Mouse (Mus musculus): ENCODE results near the gene Usf2. TPM values are rescaled to one million over a fixed set of nuclear protein-coding genes. Genes with fewer than 3 reads are reported as not detected.

Gene Usf2
- 18.4 and 22.5 TPM in 2 replicates for polyA plus RNA-seq (2016; fragmentation: Nextera tagmentation; extraction: Ambion mirVana)

GRCm38 (mm10) chr7:30956756-30957366 lies at the start of gene Usf2:
Gene Usf2, minus strand, starts transcription at chr7:30956803.
- H3K9ac ChIP-seq: peak within 1 kb of the TSS; percentile 100
- no peaks in the 10 kb centered on the region for H3K9me3 ChIP-seq (replicated peaks)
- H3K27me3 ChIP-seq (replicated peaks): no peaks in the 10 kb centered on the region
- peaks cover 45% of the 10 kb centered on the region for H3K36me3 ChIP-seq
- peaks cover 19% of the 10 kb centered on the region for H3K4me1 ChIP-seq (replicated peaks)
- H3K4me2 ChIP-seq: peak within 1 kb of the TSS; percentile 89
- peak within 1 kb of the TSS; percentile 97 for H3K4me3 ChIP-seq
- ATAC-seq (ENCODE audit: insufficient number of reproducible peaks, low FRiP score): peak; percentile 65
- peak within 1 kb of the TSS; percentile 98 for H3K27ac ChIP-seq (ENCODE audit: poor library complexity, severe bottlenecking)
- 4% methylated on average over 49 of the region's 82 CpGs for WGBS

- Histone ChIP-seq H3K27ac (ENCODE audit: poor library complexity, severe bottlenecking) (no peak overlapping the region), H3K4me3 (no peak overlapping the region), H3K36me3 (no peaks in the 10 kb centered on the region), H3K27me3 (replicated peaks) (no peaks in the 10 kb centered on the region), H3K9me3 (replicated peaks) (no peaks in the 10 kb centered on the region), H3K4me2 (no peak overlapping the region), H3K4me1 (replicated peaks) (peaks cover 23% of the 10 kb centered on the region), H3K9ac (no peak overlapping the region)
- WGBS: 42% methylated on average over 8 of the region's 8 CpGs
- ATAC-seq (ENCODE audit: insufficient number of reproducible peaks, low FRiP score): peak; percentile 61
These were observed 46.0 kb upstream of the Usf2 start for GRCm38 (mm10) chr7:31002650-31003049.

- peak overlapping the region; percentile 75 for H3K27ac ChIP-seq (ENCODE audit: poor library complexity, severe bottlenecking)
- no peaks in the 10 kb centered on the region for H3K36me3 ChIP-seq
- H3K27me3 ChIP-seq (replicated peaks): no peaks in the 10 kb centered on the region
- H3K4me1 ChIP-seq (replicated peaks): peaks cover 23% of the 10 kb centered on the region
- peak; percentile 80 for ATAC-seq (ENCODE audit: insufficient number of reproducible peaks, low FRiP score)
- peak overlapping the region; percentile 32 for H3K4me2 ChIP-seq
- peaks cover 15% of the 10 kb centered on the region for H3K9me3 ChIP-seq (replicated peaks)
- H3K9ac ChIP-seq: peak overlapping the region; percentile 11; the same call in 1 of the 2 replicates
- no peak overlapping the region for H3K4me3 ChIP-seq
- 11% methylated on average over 7 of the region's 7 CpGs for WGBS
These were observed 44.0 kb upstream of the Usf2 start for GRCm38 (mm10) chr7:31000505-31001020.

- peaks cover 16% of the 10 kb centered on the region for H3K9me3 ChIP-seq (replicated peaks)
- no peak overlapping the region for H3K4me3 ChIP-seq
- WGBS: 86% methylated on average over 2 of the region's 2 CpGs
- H3K4me2 ChIP-seq: no peak overlapping the region
- no peaks in the 10 kb centered on the region for H3K27me3 ChIP-seq (replicated peaks)
- no peak overlapping the region for H3K9ac ChIP-seq
- peaks cover 18% of the 10 kb centered on the region for H3K4me1 ChIP-seq (replicated peaks)
- H3K27ac ChIP-seq (ENCODE audit: poor library complexity, severe bottlenecking): no peak overlapping the region
- no peaks in the 10 kb centered on the region for H3K36me3 ChIP-seq
- ATAC-seq (ENCODE audit: insufficient number of reproducible peaks, low FRiP score): no peak
These were observed 39.9 kb upstream of the Usf2 start for GRCm38 (mm10) chr7:30996491-30996890.

- no peaks in the 10 kb centered on the region for H3K36me3 ChIP-seq
- H3K4me1 ChIP-seq (replicated peaks): peaks cover 4% of the 10 kb centered on the region; the same call in 1 of the 2 replicates
- WGBS: 79% methylated on average over 5 of the region's 5 CpGs
- H3K9ac ChIP-seq: no peak overlapping the region
- H3K4me3 ChIP-seq: no peak overlapping the region
- H3K9me3 ChIP-seq (replicated peaks): peaks cover 16% of the 10 kb centered on the region
- H3K27me3 ChIP-seq (replicated peaks): no peaks in the 10 kb centered on the region
- ATAC-seq (ENCODE audit: insufficient number of reproducible peaks, low FRiP score): no peak
- H3K27ac ChIP-seq (ENCODE audit: poor library complexity, severe bottlenecking): no peak overlapping the region
- H3K4me2 ChIP-seq: no peak overlapping the region
These were observed 37.4 kb upstream of the Usf2 start for GRCm38 (mm10) chr7:30993986-30994385.

- 57% methylated on average over 5 of the region's 5 CpGs for WGBS
- H3K4me3 ChIP-seq: no peak overlapping the region
- no peak overlapping the region for H3K9ac ChIP-seq
- ATAC-seq (ENCODE audit: insufficient number of reproducible peaks, low FRiP score): no peak
- no peak overlapping the region for H3K27ac ChIP-seq (ENCODE audit: poor library complexity, severe bottlenecking)
- H3K36me3 ChIP-seq: no peaks in the 10 kb centered on the region
- H3K9me3 ChIP-seq (replicated peaks): peaks cover 16% of the 10 kb centered on the region
- no peaks in the 10 kb centered on the region for H3K27me3 ChIP-seq (replicated peaks)
- peaks cover 4% of the 10 kb centered on the region; the same call in 1 of the 2 replicates for H3K4me1 ChIP-seq (replicated peaks)
- no peak overlapping the region for H3K4me2 ChIP-seq
These were observed 35.5 kb upstream of the Usf2 start for GRCm38 (mm10) chr7:30992148-30992547.

- no peak overlapping the region for H3K4me2 ChIP-seq
- no peaks in the 10 kb centered on the region; the same call in 1 of the 2 replicates for H3K9me3 ChIP-seq (replicated peaks)
- H3K36me3 ChIP-seq: no peaks in the 10 kb centered on the region
- H3K27ac ChIP-seq (ENCODE audit: poor library complexity, severe bottlenecking): no peak overlapping the region
- peaks cover 4% of the 10 kb centered on the region; the same call in 1 of the 2 replicates for H3K4me1 ChIP-seq (replicated peaks)
- no peaks in the 10 kb centered on the region for H3K27me3 ChIP-seq (replicated peaks)
- ATAC-seq (ENCODE audit: insufficient number of reproducible peaks, low FRiP score): no peak
- no peak overlapping the region for H3K4me3 ChIP-seq
- no peak overlapping the region for H3K9ac ChIP-seq
- WGBS: 75% methylated on average over 4 of the region's 4 CpGs
These were observed 32.0 kb upstream of the Usf2 start for GRCm38 (mm10) chr7:30988519-30989162.

GRCm38 (mm10) chr7:30985357-30985756 lies 28.8 kb upstream of the Usf2 start:
- Histone ChIP-seq H3K36me3 (no peaks in the 10 kb centered on the region), H3K27me3 (replicated peaks) (no peaks in the 10 kb centered on the region), H3K4me2 (no peak overlapping the region), H3K9ac (no peak overlapping the region), H3K4me1 (replicated peaks) (no peaks in the 10 kb centered on the region), H3K9me3 (replicated peaks) (no peaks in the 10 kb centered on the region; the same call in 1 of the 2 replicates), H3K4me3 (no peak overlapping the region), H3K27ac (ENCODE audit: poor library complexity, severe bottlenecking) (no peak overlapping the region)
- no peak for ATAC-seq (ENCODE audit: insufficient number of reproducible peaks, low FRiP score)
- 77% methylated on average over 9 of the region's 9 CpGs for WGBS

GRCm38 (mm10) chr7:30981703-30982102 lies 25.1 kb upstream of the Usf2 start:
- H3K4me1 ChIP-seq (replicated peaks): no peaks in the 10 kb centered on the region
- H3K9me3 ChIP-seq (replicated peaks): no peaks in the 10 kb centered on the region; the same call in 1 of the 2 replicates
- H3K27me3 ChIP-seq (replicated peaks): no peaks in the 10 kb centered on the region
- no peaks in the 10 kb centered on the region for H3K36me3 ChIP-seq
- H3K4me3 ChIP-seq: no peak overlapping the region
- no peak overlapping the region for H3K27ac ChIP-seq (ENCODE audit: poor library complexity, severe bottlenecking)
- no peak overlapping the region for H3K9ac ChIP-seq
- H3K4me2 ChIP-seq: no peak overlapping the region
- 77% methylated on average over 4 of the region's 4 CpGs for WGBS
- ATAC-seq (ENCODE audit: insufficient number of reproducible peaks, low FRiP score): no peak

- Histone ChIP-seq H3K4me2 (peak within 1 kb of the TSS; percentile 79), H3K27me3 (replicated peaks) (peaks cover 22% of the 10 kb centered on the region), H3K9ac (peak within 1 kb of the TSS; percentile 64), H3K27ac (ENCODE audit: poor library complexity, severe bottlenecking) (no peak within 1 kb of the TSS), H3K4me1 (replicated peaks) (peaks cover 10% of the 10 kb centered on the region), H3K9me3 (replicated peaks) (no peaks in the 10 kb centered on the region), H3K36me3 (no peaks in the 10 kb centered on the region), H3K4me3 (peak within 1 kb of the TSS; percentile 50)
- under 1% methylated on average over 37 of the region's 37 CpGs for WGBS
- peak; percentile 74 for ATAC-seq (ENCODE audit: insufficient number of reproducible peaks, low FRiP score)
These were observed 17.1 kb upstream of the Usf2 start, which contains the start of gene Fam187b for GRCm38 (mm10) chr7:30973501-30974289. Gene Fam187b, plus strand, starts transcription at chr7:30973790.

- 0% methylated on average over 19 of the region's 19 CpGs for WGBS
- peak within 1 kb of the TSS; percentile 50 for H3K4me3 ChIP-seq
- no peak within 1 kb of the TSS for H3K27ac ChIP-seq (ENCODE audit: poor library complexity, severe bottlenecking)
- no peaks in the 10 kb centered on the region for H3K36me3 ChIP-seq
- H3K9ac ChIP-seq: peak within 1 kb of the TSS; percentile 64
- H3K4me2 ChIP-seq: peak within 1 kb of the TSS; percentile 79
- peaks cover 10% of the 10 kb centered on the region for H3K4me1 ChIP-seq (replicated peaks)
- no peak for ATAC-seq (ENCODE audit: insufficient number of reproducible peaks, low FRiP score)
- H3K9me3 ChIP-seq (replicated peaks): no peaks in the 10 kb centered on the region
- H3K27me3 ChIP-seq (replicated peaks): peaks cover 22% of the 10 kb centered on the region
These were observed 16.6 kb upstream of the Usf2 start, which contains the start of gene Lsr for GRCm38 (mm10) chr7:30973251-30973500. Gene Lsr, minus strand, starts transcription at chr7:30973464.

Data from heart, embryonic 12.5 days (tissue).